Mouse (Mus musculus) forebrain, embryonic 15.5 days (tissue): ENCODE results near the gene Cldn7. TPM values are rescaled to one million over a fixed set of nuclear protein-coding genes. Genes with fewer than 3 reads are reported as not detected.
A peak's percentile ranks its signal among the peaks of the same experiment; 100 is the strongest.
"Not testable (repeated sequence)": the region's sequence is repeated elsewhere in the genome, so short reads cannot be mapped to it uniquely, and the experiment has no call there.

Experiments used
- ATAC-seq: fragments of 200-750 bp; cut with Nextera tagmentation; replicated peaks from 2 replicates; pipeline ENCODE4 v1.8.0; 2017; ENCODE audit warnings: mild to moderate bottlenecking, moderate TSS enrichment, moderate library complexity
- H3K27ac ChIP-seq: fragments of 300-500 bp; sonication (generic); replicated peaks from 2 replicates; pipeline ENCODE4 v1.5.1; 2015; ENCODE audit warnings: mild to moderate bottlenecking, inconsistent platforms
- H3K27me3 ChIP-seq: fragments of 300-500 bp; sonication (generic); 2 replicates; pipeline ENCODE4 v1.6.1; 2015; ENCODE audit warnings: inconsistent platforms
- H3K36me3 ChIP-seq: fragments of 300-500 bp; sonication (generic); 2 replicates; pipeline ENCODE4 v1.6.1; 2015; ENCODE audit warnings: mild to moderate bottlenecking, inconsistent platforms
- H3K4me1 ChIP-seq: fragments of 300-500 bp; sonication (generic); 2 replicates; pipeline ENCODE4 v1.6.1; 2015; ENCODE audit warnings: inconsistent platforms
- H3K4me2 ChIP-seq: fragments of 300-500 bp; sonication (generic); replicated peaks from 2 replicates; pipeline ENCODE4 v1.6.1; 2015; ENCODE audit warnings: mild to moderate bottlenecking, inconsistent platforms
- H3K4me3 ChIP-seq: fragments of 300-500 bp; sonication (generic); 2 replicates; pipeline ENCODE4 v1.5.1; 2015; ENCODE audit warnings: mild to moderate bottlenecking, inconsistent platforms
- H3K9ac ChIP-seq: fragments of 300-500 bp; sonication (generic); replicated peaks from 2 replicates; pipeline ENCODE4 v1.6.1; 2015; ENCODE audit warnings: mild to moderate bottlenecking, inconsistent platforms
- H3K9me3 ChIP-seq: fragments of 300-500 bp; sonication (generic); 2 replicates; pipeline ENCODE4 v1.6.1; 2016; ENCODE audit warnings: inconsistent platforms
- WGBS: fragments of 180-500 bp; shearing (Covaris S2); methylation state at CpG from one replicate; pipeline ENCODE4 v1.1.7; 2015; ENCODE audit warnings: mixed read lengths; 5-methylcytosine and 5-hydroxymethylcytosine counted together
- polyA plus RNA-seq: library from polyadenylated mRNA; unstranded; fragments of >200 nt; fragmentation: Nextera tagmentation; extraction: Ambion mirVana; gene quantifications from 2 replicates; pipeline ENCODE4 v1.2.1, GENCODE M21; 2015

The Cldn7 gene
- 0.28 and 0.56 TPM in 2 replicates for polyA plus RNA-seq

- 10% methylated on average over 24 of the region's 24 CpGs for WGBS
- Histone ChIP-seq H3K4me3 (0 out of 2 replicates have a peak within 1 kb of the TSS, but pooled peaks have one; percentile 13), H3K27me3 (peaks cover 57% of the 10 kb centered on the region), H3K9me3 (no peaks in the 10 kb centered on the region), H3K4me2 (no peak within 1 kb of the TSS), H3K4me1 (peaks cover 14% of the 10 kb centered on the region), H3K27ac (no peak within 1 kb of the TSS), H3K36me3 (peaks cover 18% of the 10 kb centered on the region), H3K9ac (no peak within 1 kb of the TSS; the same call in 1 of the 2 replicates)
- no peak for ATAC-seq
Observed at GRCm38 (mm10) chr11:69964650-69965270, at the start of gene Cldn7. Cldn7 (plus strand) TSS chr11:69964779.

GRCm38 (mm10) chr11:69914917-69915430 is 49.6 kb upstream of the Cldn7 start:
- peaks cover 45% of the 10 kb centered on the region for H3K4me1 ChIP-seq
- peak overlapping the region; percentile 86 for H3K4me3 ChIP-seq
- no peaks in the 10 kb centered on the region for H3K27me3 ChIP-seq
- peaks cover 75% of the 10 kb centered on the region for H3K36me3 ChIP-seq
- H3K9ac ChIP-seq, result peak overlapping the region; percentile 94
- no peak for ATAC-seq
- no peaks in the 10 kb centered on the region for H3K9me3 ChIP-seq
- H3K4me2 ChIP-seq, result peak overlapping the region; percentile 91
- 36% methylated on average over 9 of the region's 9 CpGs for WGBS
- no peak overlapping the region for H3K27ac ChIP-seq

DNA sequence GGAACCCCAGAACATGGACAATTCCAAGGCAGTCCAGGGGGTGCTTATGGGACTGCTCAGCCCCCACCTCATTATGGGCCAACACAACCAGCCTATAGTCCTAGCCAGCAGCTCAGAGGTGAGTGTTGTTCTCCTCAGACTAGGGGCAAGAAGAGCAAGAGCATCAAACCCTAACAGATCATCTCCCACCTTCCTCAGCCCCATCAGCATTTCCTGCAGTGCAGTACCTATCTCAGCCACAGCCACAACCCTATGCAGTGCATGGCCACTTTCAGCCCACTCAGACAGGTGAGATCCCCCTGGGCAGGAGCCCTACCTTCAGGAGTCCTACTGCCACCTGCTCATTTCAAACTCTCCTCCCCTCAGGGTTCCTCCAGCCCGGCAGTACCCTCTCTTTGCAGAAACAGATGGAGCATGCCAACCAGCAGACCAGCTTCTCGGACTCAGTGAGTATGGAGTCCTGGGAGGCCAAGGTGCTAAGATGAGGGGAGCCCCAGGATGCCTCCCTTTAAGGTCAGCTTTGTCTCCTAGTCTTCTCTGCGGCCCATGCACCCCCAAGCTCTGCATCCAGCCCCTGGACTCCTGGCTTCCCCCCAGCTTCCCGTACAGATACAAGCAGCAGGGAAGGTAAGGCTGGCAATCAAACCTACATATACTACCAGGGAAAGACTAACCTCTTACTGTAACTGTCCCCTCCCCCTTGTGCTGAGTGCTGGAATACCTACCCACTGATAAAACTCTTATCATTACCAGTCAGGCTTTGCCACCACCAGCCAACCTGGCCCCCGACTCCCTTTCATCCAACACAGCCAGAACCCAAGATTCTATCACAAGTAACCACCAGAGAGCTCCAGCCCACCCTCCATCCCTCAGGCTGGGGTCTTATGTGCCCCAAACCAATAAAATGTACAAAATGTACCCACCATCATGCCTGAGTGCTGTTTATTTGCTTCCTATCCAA is 48.6 kb upstream of the Cldn7 start:
- Histone ChIP-seq H3K27me3 (no peaks in the 10 kb centered on the region), H3K4me3 (no peak overlapping the region), H3K27ac (no peak overlapping the region), H3K4me2 (no peak overlapping the region), H3K4me1 (peaks cover 47% of the 10 kb centered on the region), H3K36me3 (peaks cover 65% of the 10 kb centered on the region), H3K9ac (no peak overlapping the region), H3K9me3 (no peaks in the 10 kb centered on the region)
- no peak for ATAC-seq
- WGBS, result 70% methylated on average over 5 of the region's 5 CpGs

GRCm38 (mm10) chr11:69916652-69917378 is 47.8 kb upstream of the Cldn7 start:
- WGBS, result 55% methylated on average over 7 of the region's 7 CpGs
- peaks cover 47% of the 10 kb centered on the region for H3K4me1 ChIP-seq
- ATAC-seq, result not testable (repeated sequence)

GRCm38 (mm10) chr11:69917379-69917948 is 47.1 kb upstream of the Cldn7 start:
- H3K4me3 ChIP-seq, result no peak overlapping the region
- no peak overlapping the region for H3K4me2 ChIP-seq
- no peaks in the 10 kb centered on the region for H3K27me3 ChIP-seq
- peaks cover 50% of the 10 kb centered on the region for H3K36me3 ChIP-seq
- WGBS, result 90% methylated on average over 8 of the region's 8 CpGs
- H3K27ac ChIP-seq, result no peak overlapping the region
- no peak for ATAC-seq
- H3K9me3 ChIP-seq, result no peaks in the 10 kb centered on the region
- H3K4me1 ChIP-seq, result peaks cover 53% of the 10 kb centered on the region
- no peak overlapping the region for H3K9ac ChIP-seq

More at GRCm38 (mm10) chr11:69916652-69917378, 47.8 kb upstream of the Cldn7 start:
- not testable (repeated sequence) for H3K27ac ChIP-seq, H3K9ac ChIP-seq, H3K4me3 ChIP-seq, H3K4me2 ChIP-seq, H3K9me3 ChIP-seq, H3K27me3 ChIP-seq
- H3K36me3 ChIP-seq, result peaks cover 56% of the 10 kb centered on the region

GRCm38 (mm10) chr11:69918118-69918517 is 46.5 kb upstream of the Cldn7 start:
- Histone ChIP-seq H3K4me3 (no peak overlapping the region), H3K27me3 (no peaks in the 10 kb centered on the region), H3K36me3 (peaks cover 46% of the 10 kb centered on the region), H3K9me3 (no peaks in the 10 kb centered on the region), H3K27ac (no peak overlapping the region), H3K4me1 (peaks cover 56% of the 10 kb centered on the region), H3K9ac (no peak overlapping the region), H3K4me2 (no peak overlapping the region)
- WGBS, result 85% methylated on average over 5 of the region's 5 CpGs
- no peak for ATAC-seq

DNA sequence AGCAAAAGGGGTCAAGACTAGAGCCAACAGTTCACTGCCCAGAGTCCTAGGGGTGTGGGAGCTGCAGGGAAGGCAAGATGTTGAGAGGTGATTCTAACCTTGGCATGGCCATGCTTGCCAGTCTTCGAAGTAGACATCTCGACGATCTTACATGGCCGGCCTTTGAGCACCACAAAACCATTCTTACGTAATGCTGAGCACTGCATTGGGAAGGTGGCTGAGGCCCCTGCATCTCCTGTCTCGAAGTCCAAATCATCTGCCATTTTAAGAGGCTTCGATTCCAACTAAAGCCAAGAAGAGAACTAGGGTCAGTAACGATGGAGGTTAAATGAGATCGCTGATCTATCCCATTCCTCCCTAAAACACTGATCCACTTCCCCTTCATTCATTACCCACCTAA is 45.5 kb upstream of the Cldn7 start:
- no peak overlapping the region for H3K9ac ChIP-seq
- no peaks in the 10 kb centered on the region for H3K9me3 ChIP-seq
- H3K4me2 ChIP-seq, result peak overlapping the region; percentile 74
- peak overlapping the region; percentile 68 for H3K4me3 ChIP-seq
- peak overlapping the region; percentile 95; the same call in 1 of the 2 replicates for H3K27ac ChIP-seq
- no peak for ATAC-seq
- whole genome bisulfite sequencing, result 83% methylated on average over 9 of the region's 9 CpGs
- no peaks in the 10 kb centered on the region for H3K27me3 ChIP-seq
- peaks cover 43% of the 10 kb centered on the region for H3K36me3 ChIP-seq
- peaks cover 50% of the 10 kb centered on the region for H3K4me1 ChIP-seq

DNA sequence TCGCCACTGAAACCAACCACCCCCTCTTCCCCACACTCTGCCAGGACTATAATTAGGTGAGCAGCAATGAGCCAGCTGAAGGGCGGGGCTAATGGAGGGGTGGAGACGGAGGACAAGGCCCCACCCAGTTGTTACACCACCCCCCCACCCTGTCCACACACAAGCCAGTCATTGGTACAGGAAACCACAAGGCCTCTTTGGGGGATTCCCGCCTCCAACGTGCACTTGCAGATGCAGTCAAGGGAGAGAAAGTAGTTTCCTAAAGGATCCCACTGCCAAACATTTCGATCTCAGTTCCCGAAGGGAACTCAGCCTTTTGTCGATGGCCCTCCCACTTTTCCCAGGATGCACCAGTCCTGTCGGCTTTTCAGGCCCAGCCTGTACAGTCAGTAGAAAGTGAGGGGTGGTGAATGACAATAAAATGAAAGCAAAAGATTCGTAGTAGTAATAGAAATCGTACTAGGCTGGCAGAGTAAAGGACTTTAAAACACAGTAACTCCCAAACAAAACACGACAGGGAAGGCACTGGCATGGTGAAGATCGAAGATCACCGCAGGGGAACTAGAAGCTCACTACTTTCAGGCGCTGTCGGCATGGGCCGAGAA is 44.8 kb upstream of the Cldn7 start:
- H3K4me3 ChIP-seq, result peak overlapping the region; percentile 68
- no peak for ATAC-seq
- H3K4me1 ChIP-seq, result peaks cover 43% of the 10 kb centered on the region
- H3K27ac ChIP-seq, result peak overlapping the region; percentile 95
- peaks cover 43% of the 10 kb centered on the region for H3K36me3 ChIP-seq
- peak overlapping the region; percentile 74 for H3K4me2 ChIP-seq
- H3K9me3 ChIP-seq, result no peaks in the 10 kb centered on the region
- no peaks in the 10 kb centered on the region for H3K27me3 ChIP-seq
- H3K9ac ChIP-seq, result peak overlapping the region; percentile 68
- WGBS, result under 1% methylated on average over 17 of the region's 17 CpGs

- WGBS, result under 1% methylated on average over 65 of the region's 65 CpGs
- H3K4me2 ChIP-seq, result peak overlapping the region; percentile 74
- ATAC-seq, result peak; percentile 7
Observed at GRCm38 (mm10) chr11:69920266-69921031, 44.1 kb upstream of the Cldn7 start.

GRCm38 (mm10) chr11:69921114-69922011 is 43.2 kb upstream of the Cldn7 start, which contains the start of gene Eif5a:
Eif5a (minus strand) TSS chr11:69921958.
- Histone ChIP-seq H3K4me2 (peak within 1 kb of the TSS; percentile 74), H3K27me3 (no peaks in the 10 kb centered on the region), H3K27ac (peak within 1 kb of the TSS; percentile 95), H3K4me1 (peaks cover 29% of the 10 kb centered on the region), H3K9me3 (no peaks in the 10 kb centered on the region), H3K36me3 (peaks cover 28% of the 10 kb centered on the region), H3K4me3 (peak within 1 kb of the TSS; percentile 68), H3K9ac (peak within 1 kb of the TSS; percentile 68)
- WGBS, result under 1% methylated on average over 78 of the region's 78 CpGs
- ATAC-seq, result peak; percentile 97

More at GRCm38 (mm10) chr11:69920266-69921031, 44.1 kb upstream of the Cldn7 start:
- peak overlapping the region; percentile 68 for H3K9ac ChIP-seq
- H3K27ac ChIP-seq, result peak overlapping the region; percentile 95
- H3K27me3 ChIP-seq, result no peaks in the 10 kb centered on the region
- peak overlapping the region; percentile 68 for H3K4me3 ChIP-seq
- H3K4me1 ChIP-seq, result peaks cover 37% of the 10 kb centered on the region
- no peaks in the 10 kb centered on the region for H3K9me3 ChIP-seq
- H3K36me3 ChIP-seq, result peaks cover 37% of the 10 kb centered on the region
